Mouse (Mus musculus) myocyte (in vitro differentiated cells): ENCODE measurements around the gene Tecr.

Experiments used
- E2F4 ChIP-seq: IDR thresholded peaks from one replicate; pipeline ENCODE4 v1.6.1; 2011; ENCODE audit warnings: mild to moderate bottlenecking, control low read depth, moderate library complexity; ENCODE audit not compliant: insufficient read depth
- POLR2AphosphoS2 ChIP-seq: IDR thresholded peaks from one replicate; pipeline ENCODE4 v1.6.1; 2011; ENCODE audit warnings: low read depth, control low read depth; ENCODE audit not compliant: insufficient read length

DNA sequence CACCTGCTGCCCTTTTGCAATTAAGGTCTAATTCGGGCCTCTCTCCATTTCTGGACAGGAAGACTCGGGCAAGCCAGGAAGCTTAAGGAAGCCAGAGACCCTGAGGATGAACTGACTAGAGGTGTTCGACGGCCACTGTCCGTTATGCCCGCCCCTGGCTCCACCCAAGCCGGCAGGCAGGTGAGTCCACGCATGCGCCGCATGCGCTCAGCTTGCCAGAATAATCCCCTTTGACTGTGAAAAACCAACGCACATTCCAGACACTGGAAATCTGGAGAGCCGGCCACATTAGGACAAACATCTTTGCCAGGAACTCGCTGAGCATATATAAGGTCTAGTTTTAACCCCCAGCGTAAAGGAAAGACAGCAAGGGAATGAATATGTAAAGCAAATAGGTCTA lies 24.5 kb downstream of the Tecr start:
- TF ChIP-seq POLR2AphosphoS2: no peak
- TF ChIP-seq E2F4: no peak
